Mouse (Mus musculus) kidney, embryonic 16.5 days (tissue): ENCODE data around the gene Olfr427. TPM values are rescaled to one million over a fixed set of nuclear protein-coding genes. Genes with fewer than 3 reads are reported as not detected.

Experiments used
- ATAC-seq: fragments of 200-750 bp; cut with Nextera tagmentation; 2 replicates; pipeline ENCODE4 v1.8.0; 2017; ENCODE audit warnings: moderate TSS enrichment; ENCODE audit not compliant: low FRiP score, low TSS enrichment
- H3K27ac ChIP-seq: fragments of 300-500 bp; sonication (generic); 2 replicates; pipeline ENCODE4 v1.5.1; 2014; ENCODE audit warnings: low read length
- H3K27me3 ChIP-seq: fragments of 300-500 bp; sonication (generic); 2 replicates; pipeline ENCODE4 v1.6.1; 2014; ENCODE audit warnings: low read length, control low read depth, mixed read lengths; ENCODE audit not compliant: insufficient read depth
- H3K36me3 ChIP-seq: fragments of 300-500 bp; sonication (generic); 2 replicates; pipeline ENCODE4 v1.6.1; 2014; ENCODE audit warnings: low read length, control low read depth, mixed read lengths; ENCODE audit not compliant: insufficient read depth
- H3K4me1 ChIP-seq: fragments of 300-500 bp; sonication (generic); 2 replicates; pipeline ENCODE4 v1.6.1; 2014; ENCODE audit warnings: low read length, control low read depth, mixed read lengths; ENCODE audit not compliant: insufficient read depth
- H3K4me2 ChIP-seq: fragments of 300-500 bp; sonication (generic); replicated peaks from 2 replicates; pipeline ENCODE4 v1.6.1; 2014; ENCODE audit warnings: low read depth, low read length
- H3K4me3 ChIP-seq: fragments of 300-500 bp; sonication (generic); 2 replicates; pipeline ENCODE4 v1.5.1; 2014; ENCODE audit warnings: mild to moderate bottlenecking, low read length
- H3K9ac ChIP-seq: fragments of 300-500 bp; sonication (generic); replicated peaks from 2 replicates; pipeline ENCODE4 v1.6.1; 2014; ENCODE audit warnings: low read length
- H3K9me3 ChIP-seq: fragments of 300-500 bp; sonication (generic); 2 replicates; pipeline ENCODE4 v1.6.1; 2016; ENCODE audit warnings: low read length, control low read depth
- WGBS: fragments of 180-500 bp; shearing (Covaris S2); extraction: QIAGEN DNeasy Blood & Tissue Kit; methylation state at CpG from one replicate; pipeline ENCODE4 v1.1.7; 2014; 5-methylcytosine and 5-hydroxymethylcytosine counted together
- polyA plus RNA-seq: library from polyadenylated mRNA; unstranded; fragments of >200 nt; fragmentation: Nextera tagmentation; extraction: Ambion mirVana; gene quantifications from 2 replicates; pipeline ENCODE4 v1.2.1, GENCODE M21; 2015

Gene Olfr427
- polyA plus RNA-seq, 1 experiment from 2014 or later = not detected

DNA sequence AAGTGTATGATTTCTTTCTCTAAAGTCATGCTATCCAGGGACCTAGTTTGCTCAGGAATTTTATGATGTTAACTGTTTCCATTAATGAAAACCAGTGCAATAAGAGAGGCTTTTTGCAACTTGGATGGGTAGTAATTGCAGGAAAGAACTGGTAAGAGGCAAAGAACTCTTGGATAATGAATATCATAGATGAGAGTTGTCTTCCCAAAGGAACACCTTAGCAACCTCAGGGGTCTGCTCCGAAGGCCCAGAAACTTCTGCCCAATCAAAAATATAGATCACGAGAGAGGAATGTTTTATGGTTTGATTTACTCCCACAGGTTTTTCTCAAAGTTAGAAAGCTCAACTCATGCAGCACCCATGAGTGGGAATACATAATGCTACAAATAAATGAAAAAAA is 12.7 kb upstream of the Olfr427 start, which contains the start of gene Olfr429:
Gene Olfr429, plus strand, starts transcription at position 301 of the 400 bp plus-strand sequence.
- Histone ChIP-seq H3K9me3 (no peaks in the 10 kb centered on the region), H3K9ac (no peak within 1 kb of the TSS), H3K4me3 (no peak within 1 kb of the TSS), H3K27me3 (no peaks in the 10 kb centered on the region), H3K4me1 (no peaks in the 10 kb centered on the region), H3K36me3 (no peaks in the 10 kb centered on the region), H3K4me2 (no peak within 1 kb of the TSS), H3K27ac (no peak within 1 kb of the TSS)
- ATAC-seq = no peak
- 86% methylated on average over 2 of the region's 2 CpGs for WGBS

DNA sequence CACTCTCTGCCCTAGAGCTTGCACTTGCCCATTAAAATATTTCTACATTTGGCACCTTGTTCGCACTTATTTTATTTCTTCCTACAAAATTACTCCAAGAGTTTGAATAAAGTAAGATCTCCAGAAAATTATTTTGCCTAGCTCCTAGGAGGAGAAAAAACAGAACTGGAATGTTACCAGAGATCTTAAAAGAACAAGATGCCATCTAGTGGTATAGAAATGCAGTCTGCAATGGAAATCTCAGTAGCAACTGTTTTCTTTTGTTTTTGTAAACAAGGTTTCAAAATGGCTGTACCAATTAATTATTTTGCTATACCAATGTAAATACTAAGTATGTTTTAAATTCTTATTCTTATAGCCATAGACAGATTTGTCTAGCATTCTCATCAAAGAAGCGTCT is 7.0 kb downstream of the Olfr427 start:
- H3K9me3 ChIP-seq = no peaks in the 10 kb centered on the region
- 55% methylated on average over 2 of the region's 2 CpGs for WGBS
- H3K27ac ChIP-seq = no peak overlapping the region
- no peaks in the 10 kb centered on the region for H3K36me3 ChIP-seq
- ATAC-seq = no peak
- no peaks in the 10 kb centered on the region for H3K27me3 ChIP-seq
- H3K4me1 ChIP-seq = no peaks in the 10 kb centered on the region
- H3K4me2 ChIP-seq = no peak overlapping the region
- no peak overlapping the region for H3K4me3 ChIP-seq
- no peak overlapping the region for H3K9ac ChIP-seq

GRCm38 (mm10) chr1:174121062-174121461 is 24.4 kb downstream of the Olfr427 start, which contains the start of gene Olfr231:
Olfr231 (minus strand) TSS chr1:174121162.
- Histone ChIP-seq H3K4me1 (no peaks in the 10 kb centered on the region), H3K27me3 (no peaks in the 10 kb centered on the region), H3K36me3 (no peaks in the 10 kb centered on the region), H3K9me3 (no peaks in the 10 kb centered on the region), H3K27ac (no peak within 1 kb of the TSS), H3K9ac (no peak within 1 kb of the TSS), H3K4me3 (no peak within 1 kb of the TSS), H3K4me2 (no peak within 1 kb of the TSS)
- WGBS = 73% methylated on average over 2 of the region's 2 CpGs
- ATAC-seq = no peak

DNA sequence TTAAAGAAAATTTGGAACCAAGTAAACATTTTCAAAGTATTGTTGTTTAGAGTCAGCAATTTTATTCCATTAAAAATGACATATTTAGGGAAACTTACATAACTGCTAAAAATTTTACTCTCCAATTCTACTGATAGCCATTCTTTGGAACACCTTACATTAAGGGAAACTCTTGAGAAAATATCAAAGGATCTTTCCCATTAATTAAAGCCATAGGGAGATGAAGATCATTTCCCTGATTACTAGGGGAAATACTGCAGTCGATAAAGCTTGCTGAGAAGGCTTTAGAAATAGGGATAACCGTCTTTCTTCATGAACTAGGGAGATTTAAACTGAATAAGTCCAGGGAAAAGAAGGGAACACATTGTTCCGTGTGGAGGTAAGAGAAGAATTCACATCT is 34.5 kb downstream of the Olfr427 start, which contains the start of gene Olfr424:
Gene Olfr424, plus strand, starts transcription at position 301 of the 400 bp plus-strand sequence.
- Histone ChIP-seq H3K27me3 (no peaks in the 10 kb centered on the region), H3K9me3 (no peaks in the 10 kb centered on the region), H3K4me1 (no peaks in the 10 kb centered on the region), H3K36me3 (no peaks in the 10 kb centered on the region), H3K9ac (no peak within 1 kb of the TSS), H3K4me3 (no peak within 1 kb of the TSS), H3K27ac (no peak within 1 kb of the TSS), H3K4me2 (no peak within 1 kb of the TSS)
- ATAC-seq = no peak
- 84% methylated on average over 3 of the region's 3 CpGs for WGBS

- no peaks in the 10 kb centered on the region for H3K9me3 ChIP-seq
- no peaks in the 10 kb centered on the region for H3K4me1 ChIP-seq
- 77% methylated on average over 3 of the region's 3 CpGs for WGBS
- ATAC-seq = no peak
- H3K36me3 ChIP-seq = no peaks in the 10 kb centered on the region
- no peak overlapping the region for H3K4me3 ChIP-seq
- H3K9ac ChIP-seq = no peak overlapping the region
- H3K27ac ChIP-seq = no peak overlapping the region
- H3K27me3 ChIP-seq = no peaks in the 10 kb centered on the region
- no peak overlapping the region for H3K4me2 ChIP-seq
Observed at GRCm38 (mm10) chr1:174131999-174132398, 35.3 kb downstream of the Olfr427 start.

DNA sequence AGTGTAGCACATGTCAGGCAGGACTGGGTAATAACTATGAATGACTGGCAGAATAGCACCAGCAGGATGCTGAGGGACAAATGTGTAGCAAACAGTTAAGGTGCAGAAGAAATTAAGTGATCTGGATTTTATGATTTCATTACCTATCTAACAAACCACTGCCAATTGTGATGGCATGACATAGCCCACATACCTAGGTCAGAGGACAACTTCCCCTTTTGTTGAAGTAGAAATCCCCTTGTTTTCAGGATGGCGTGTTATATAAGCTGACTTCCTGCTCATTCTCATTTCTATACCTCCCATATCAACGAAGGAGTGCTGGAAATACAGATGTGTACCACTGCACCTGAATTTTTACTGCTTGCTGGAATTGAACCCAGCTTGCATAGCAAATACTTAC is 44.7 kb downstream of the Olfr427 start:
- 67% methylated on average over 2 of the region's 2 CpGs for WGBS
- Histone ChIP-seq H3K4me2 (no peak overlapping the region), H3K36me3 (no peaks in the 10 kb centered on the region), H3K9ac (no peak overlapping the region), H3K27me3 (no peaks in the 10 kb centered on the region), H3K27ac (no peak overlapping the region), H3K4me3 (no peak overlapping the region), H3K9me3 (no peaks in the 10 kb centered on the region), H3K4me1 (no peaks in the 10 kb centered on the region)
- ATAC-seq = no peak

DNA sequence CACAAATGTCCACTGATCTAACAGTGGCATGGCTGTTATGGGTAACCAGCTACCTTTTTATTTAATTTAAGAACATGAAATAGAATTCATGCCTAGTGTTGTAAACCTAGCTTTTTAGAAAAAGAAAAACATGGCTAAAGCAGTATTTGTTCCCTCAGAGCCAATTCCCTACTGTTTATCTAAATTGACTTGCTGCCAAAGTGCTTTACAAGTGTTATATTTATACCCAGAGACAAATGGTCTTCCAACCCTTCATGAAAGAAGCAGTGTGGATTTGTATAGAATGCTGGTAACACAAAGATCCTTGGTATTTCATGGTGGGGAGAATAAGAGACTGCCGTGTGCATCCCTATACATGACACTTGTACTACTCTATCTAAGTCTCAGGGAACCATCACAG is 50.0 kb downstream of the Olfr427 start:
- Histone ChIP-seq H3K9ac (no peak overlapping the region), H3K4me1 (no peaks in the 10 kb centered on the region), H3K36me3 (no peaks in the 10 kb centered on the region), H3K4me2 (no peak overlapping the region), H3K27me3 (no peaks in the 10 kb centered on the region), H3K9me3 (no peaks in the 10 kb centered on the region), H3K4me3 (no peak overlapping the region), H3K27ac (no peak overlapping the region)
- WGBS = 94% methylated on average over 1 of the region's 1 CpGs
- no peak for ATAC-seq

DNA sequence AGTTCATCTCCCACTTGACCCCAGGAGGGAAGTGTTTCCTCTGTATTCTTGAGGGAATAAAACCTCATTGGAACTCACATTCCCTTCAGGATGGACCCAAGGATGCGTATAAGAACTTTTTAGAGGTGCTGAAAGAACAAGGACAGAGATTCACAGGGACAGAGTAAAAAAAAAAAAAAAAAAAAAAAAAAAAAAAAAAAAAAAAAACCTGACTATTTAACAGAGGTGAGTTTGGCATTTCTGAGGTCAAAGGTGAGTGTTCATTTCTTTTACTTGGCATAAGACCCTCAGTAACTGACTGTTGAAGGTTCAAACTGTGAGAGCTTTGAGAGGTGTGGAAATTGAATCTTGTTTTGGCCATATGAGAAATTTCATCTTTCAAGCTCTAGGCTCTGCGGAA is 52.6 kb downstream of the Olfr427 start:
- H3K9ac ChIP-seq = no peak overlapping the region
- 93% methylated on average over 2 of the region's 2 CpGs for WGBS
- no peaks in the 10 kb centered on the region for H3K9me3 ChIP-seq
- H3K27me3 ChIP-seq = no peaks in the 10 kb centered on the region
- no peak overlapping the region for H3K4me3 ChIP-seq
- H3K4me1 ChIP-seq = no peaks in the 10 kb centered on the region
- no peak for ATAC-seq
- no peaks in the 10 kb centered on the region for H3K36me3 ChIP-seq
- no peak overlapping the region for H3K4me2 ChIP-seq
- no peak overlapping the region for H3K27ac ChIP-seq

Other genes starting within 250 kb of the Olfr427 start
- 0.33 and 0.62 TPM in 2 replicates for gene Ifi211, start 183.8 kb upstream of the Olfr427 start, polyA plus RNA-seq
- gene Mndal, start 154.4 kb upstream of the Olfr427 start, polyA plus RNA-seq = 2.9 and 3.1 TPM in 2 replicates
- 0.66 and 0.92 TPM in 2 replicates for gene Ifi203, start 154.2 kb upstream of the Olfr427 start, polyA plus RNA-seq
- gene Ifi202b, start 114.1 kb upstream of the Olfr427 start, polyA plus RNA-seq = not detected in 2 replicates
- gene Ifi205, start 65.1 kb upstream of the Olfr427 start, polyA plus RNA-seq = 0.10 and 0.17 TPM in 2 replicates
- 0.05 and 0.06 TPM in 2 replicates for gene Olfr433, start 56.2 kb upstream of the Olfr427 start, polyA plus RNA-seq
- not detected in 2 replicates for gene Olfr432, start 47.7 kb upstream of the Olfr427 start, polyA plus RNA-seq
- not detected in 2 replicates for gene Olfr430, start 30.3 kb upstream of the Olfr427 start, polyA plus RNA-seq
- not detected in 2 replicates for gene Olfr429, start 12.6 kb upstream of the Olfr427 start, polyA plus RNA-seq
- gene Olfr231, start 24.3 kb downstream of the Olfr427 start, polyA plus RNA-seq = not detected in 2 replicates
- gene Olfr424, start 34.6 kb downstream of the Olfr427 start, polyA plus RNA-seq = not detected in 2 replicates
- gene Olfr420, start 58.7 kb downstream of the Olfr427 start, polyA plus RNA-seq = not detected in 2 replicates
- gene Spta1, start 75.9 kb downstream of the Olfr427 start, polyA plus RNA-seq = 0.22 and 0.48 TPM in 2 replicates
- gene Olfr419, start 155.2 kb downstream of the Olfr427 start, polyA plus RNA-seq = not detected in 2 replicates
- gene Mptx1, start 233.6 kb downstream of the Olfr427 start, polyA plus RNA-seq = not detected in 2 replicates